Mouse (Mus musculus): Measurements from ENCODE around the gene Ppp4r2. TPM values are rescaled to one million over a fixed set of nuclear protein-coding genes. Genes with fewer than 3 reads are reported as not detected.

The Ppp4r2 gene
- polyA plus RNA-seq, 1 experiment from 2014 or later, result 33.9 TPM

DNA sequence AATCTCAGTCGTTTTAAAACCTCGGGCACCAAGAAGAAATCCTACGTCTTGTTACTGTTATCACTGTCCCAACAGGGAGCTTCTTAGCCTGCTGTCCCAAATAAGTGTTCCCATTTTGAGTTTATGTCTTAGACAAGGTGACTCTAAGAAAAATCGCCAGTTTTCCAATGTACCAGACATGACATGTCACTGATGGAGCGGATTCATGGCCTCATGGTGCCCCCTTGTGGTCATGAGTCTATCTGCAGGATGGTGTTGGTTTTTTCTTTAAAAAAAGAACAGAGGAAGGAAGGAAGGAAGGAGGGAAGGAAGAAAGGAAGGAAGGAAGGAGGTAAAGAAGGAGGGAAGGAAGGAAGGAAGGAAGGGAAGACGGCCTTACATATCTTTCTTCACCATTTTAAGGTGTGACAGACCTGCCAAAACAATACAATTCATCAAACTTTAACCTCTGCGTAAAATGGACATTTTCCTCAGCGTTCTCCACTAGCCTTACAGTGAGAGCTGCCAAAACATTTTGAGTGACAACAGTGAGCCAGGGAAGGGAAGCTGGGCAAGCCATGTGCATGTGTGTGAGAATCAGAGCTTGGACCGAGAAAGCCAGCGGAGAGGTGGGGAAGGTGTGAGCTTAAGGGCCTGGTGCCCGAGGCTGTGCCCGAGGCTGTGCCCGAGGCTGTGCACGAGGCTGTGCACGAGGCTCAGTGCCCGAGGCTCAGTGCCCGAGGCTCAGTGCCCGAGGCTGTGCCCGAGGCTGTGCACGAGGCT is 42.6 kb downstream of the Ppp4r2 start:
- DNase-seq (peak; percentile 89), ATAC-seq (ENCODE audit: insufficient read depth) (no peak)
- Histone ChIP-seq H3K9me3 (ENCODE audit: low read depth, low read length) (no peaks in the 10 kb centered on the region), H3K9ac (no peak overlapping the region), H3K4me1 (ENCODE audit: insufficient read depth) (no peaks in the 10 kb centered on the region), H3K36me3 (ENCODE audit: insufficient read depth) (no peaks in the 10 kb centered on the region), H3K4me2 (no peak overlapping the region), H3K27ac (ENCODE audit: low read depth) (no peak overlapping the region), H3K27me3 (ENCODE audit: insufficient read depth, low read length) (no peaks in the 10 kb centered on the region), H3K4me3 (ENCODE audit: low read depth, low read length) (no peak overlapping the region)
- TF ChIP-seq CTCF (IDR thresholded peaks at IDR 0.05; ENCODE audit: low read depth), result peak; percentile 94
- WGBS, result 62% methylated on average over 20 of the region's 20 CpGs

DNA sequence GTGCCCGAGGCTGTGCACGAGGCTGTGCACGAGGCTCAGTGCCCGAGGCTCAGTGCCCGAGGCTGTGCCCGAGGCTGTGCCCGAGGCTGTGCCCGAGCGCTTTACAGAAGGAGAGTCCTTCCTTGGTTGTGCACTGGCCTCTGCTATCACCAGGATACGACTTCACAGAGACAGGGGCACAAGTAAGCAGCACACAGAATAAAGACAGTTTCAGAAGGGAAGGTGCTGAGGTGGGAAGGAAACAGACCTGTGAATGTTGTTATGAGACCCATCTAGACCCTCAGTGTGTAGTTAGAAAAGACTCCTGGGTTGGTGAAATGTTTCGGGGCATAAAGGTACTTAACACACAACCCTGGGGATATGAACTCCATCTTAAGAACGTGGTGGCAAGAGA is 43.2 kb downstream of the Ppp4r2 start:
- Histone ChIP-seq H3K4me2 (no peak overlapping the region), H3K36me3 (ENCODE audit: insufficient read depth) (no peaks in the 10 kb centered on the region), H3K9ac (no peak overlapping the region), H3K4me1 (ENCODE audit: insufficient read depth) (no peaks in the 10 kb centered on the region), H3K9me3 (ENCODE audit: low read depth, low read length) (no peaks in the 10 kb centered on the region), H3K27ac (ENCODE audit: low read depth) (no peak overlapping the region), H3K4me3 (ENCODE audit: low read depth, low read length) (no peak overlapping the region), H3K27me3 (ENCODE audit: insufficient read depth, low read length) (no peaks in the 10 kb centered on the region)
- DNase-seq (no peak), ATAC-seq (ENCODE audit: insufficient read depth) (no peak)
- no peak for TF ChIP-seq CTCF (IDR thresholded peaks at IDR 0.05; ENCODE audit: low read depth)
- 82% methylated on average over 12 of the region's 12 CpGs for WGBS

DNA sequence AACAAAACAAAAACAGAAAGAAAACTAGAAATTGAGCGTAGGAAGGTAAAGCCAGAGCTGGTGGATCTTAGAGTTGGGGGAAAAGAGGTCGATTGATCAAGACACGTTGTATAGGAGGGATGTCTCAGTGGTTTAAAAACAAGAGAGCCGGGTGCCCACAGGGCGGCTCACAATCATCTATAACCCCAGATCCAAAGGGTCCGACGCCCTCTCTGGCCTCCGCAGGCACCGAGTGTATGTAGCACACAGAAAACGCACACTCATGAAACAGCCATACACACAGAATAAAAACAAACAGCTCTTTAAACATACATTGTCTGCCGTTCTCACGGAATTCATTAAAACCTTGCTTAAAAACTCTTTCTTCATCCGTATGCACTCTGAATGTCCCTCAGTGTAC is 45.1 kb downstream of the Ppp4r2 start:
- H3K9me3 ChIP-seq (ENCODE audit: low read depth, low read length), result no peaks in the 10 kb centered on the region
- H3K4me1 ChIP-seq (ENCODE audit: insufficient read depth), result no peaks in the 10 kb centered on the region
- DNase-seq, result no peak
- no peak overlapping the region for H3K4me3 ChIP-seq (ENCODE audit: low read depth, low read length)
- H3K36me3 ChIP-seq (ENCODE audit: insufficient read depth), result no peaks in the 10 kb centered on the region
- no peak overlapping the region for H3K9ac ChIP-seq
- H3K4me2 ChIP-seq, result no peak overlapping the region
- H3K27ac ChIP-seq (ENCODE audit: low read depth), result no peak overlapping the region
- H3K27me3 ChIP-seq (ENCODE audit: insufficient read depth, low read length), result no peaks in the 10 kb centered on the region
- TF ChIP-seq CTCF (IDR thresholded peaks at IDR 0.05; ENCODE audit: low read depth), result no peak
- 71% methylated on average over 13 of the region's 13 CpGs for WGBS
- no peak for ATAC-seq (ENCODE audit: insufficient read depth)

DNA sequence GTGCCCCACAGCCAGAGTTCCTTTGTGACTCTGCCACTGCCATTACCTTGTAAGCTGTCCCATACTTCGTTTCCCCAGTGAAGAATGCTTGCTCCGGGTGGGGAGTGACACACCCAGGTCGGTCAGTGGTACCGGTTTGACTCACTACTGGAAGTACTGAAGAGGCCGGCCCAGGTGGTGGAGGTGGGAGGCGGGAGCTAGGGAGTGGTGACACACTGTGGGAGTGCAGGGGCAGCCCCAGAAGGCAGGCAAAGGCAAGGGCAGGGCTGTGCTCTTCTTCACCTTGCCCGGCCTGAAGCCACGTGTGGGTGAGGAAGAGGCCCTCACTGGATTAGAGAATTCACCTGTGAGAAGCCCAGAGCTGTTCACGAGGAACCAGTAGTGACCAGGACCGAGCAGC is 46.2 kb downstream of the Ppp4r2 start:
- no peak for TF ChIP-seq CTCF (IDR thresholded peaks at IDR 0.05; ENCODE audit: low read depth)
- Histone ChIP-seq H3K36me3 (ENCODE audit: insufficient read depth) (no peaks in the 10 kb centered on the region), H3K27ac (ENCODE audit: low read depth) (no peak overlapping the region), H3K4me2 (no peak overlapping the region), H3K27me3 (ENCODE audit: insufficient read depth, low read length) (no peaks in the 10 kb centered on the region), H3K4me1 (ENCODE audit: insufficient read depth) (no peaks in the 10 kb centered on the region), H3K9me3 (ENCODE audit: low read depth, low read length) (no peaks in the 10 kb centered on the region), H3K9ac (no peak overlapping the region), H3K4me3 (ENCODE audit: low read depth, low read length) (no peak overlapping the region)
- ATAC-seq (ENCODE audit: insufficient read depth) (no peak), DNase-seq (no peak)
- 34% methylated on average over 10 of the region's 10 CpGs for WGBS

DNA sequence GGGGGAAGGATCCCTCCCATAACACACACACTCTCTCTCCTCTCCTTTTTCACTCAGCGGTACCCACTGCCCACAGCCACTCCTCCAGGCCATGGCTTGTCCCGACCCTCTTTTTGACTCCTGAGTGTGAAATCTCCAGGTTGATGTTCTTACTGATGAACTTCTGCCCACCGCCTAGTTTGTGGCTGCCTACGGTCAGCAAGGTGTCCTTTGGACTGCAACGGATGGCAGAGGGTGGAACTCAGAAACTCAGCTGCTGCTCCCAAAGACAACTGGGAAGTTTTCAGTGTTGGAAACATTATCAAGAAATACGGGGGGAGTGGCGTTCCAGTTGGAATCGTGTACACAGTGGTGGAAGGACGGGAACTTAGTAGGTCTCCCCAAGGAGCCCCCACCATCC is 48.2 kb downstream of the Ppp4r2 start:
- Histone ChIP-seq H3K4me1 (ENCODE audit: insufficient read depth) (no peaks in the 10 kb centered on the region), H3K9me3 (ENCODE audit: low read depth, low read length) (no peaks in the 10 kb centered on the region), H3K9ac (no peak overlapping the region), H3K4me3 (ENCODE audit: low read depth, low read length) (no peak overlapping the region), H3K36me3 (ENCODE audit: insufficient read depth) (no peaks in the 10 kb centered on the region), H3K4me2 (no peak overlapping the region), H3K27ac (ENCODE audit: low read depth) (no peak overlapping the region), H3K27me3 (ENCODE audit: insufficient read depth, low read length) (no peaks in the 10 kb centered on the region)
- WGBS, result 74% methylated on average over 9 of the region's 9 CpGs
- no peak for TF ChIP-seq CTCF (IDR thresholded peaks at IDR 0.05; ENCODE audit: low read depth)
- ATAC-seq (ENCODE audit: insufficient read depth) (no peak), DNase-seq (no peak)

DNA sequence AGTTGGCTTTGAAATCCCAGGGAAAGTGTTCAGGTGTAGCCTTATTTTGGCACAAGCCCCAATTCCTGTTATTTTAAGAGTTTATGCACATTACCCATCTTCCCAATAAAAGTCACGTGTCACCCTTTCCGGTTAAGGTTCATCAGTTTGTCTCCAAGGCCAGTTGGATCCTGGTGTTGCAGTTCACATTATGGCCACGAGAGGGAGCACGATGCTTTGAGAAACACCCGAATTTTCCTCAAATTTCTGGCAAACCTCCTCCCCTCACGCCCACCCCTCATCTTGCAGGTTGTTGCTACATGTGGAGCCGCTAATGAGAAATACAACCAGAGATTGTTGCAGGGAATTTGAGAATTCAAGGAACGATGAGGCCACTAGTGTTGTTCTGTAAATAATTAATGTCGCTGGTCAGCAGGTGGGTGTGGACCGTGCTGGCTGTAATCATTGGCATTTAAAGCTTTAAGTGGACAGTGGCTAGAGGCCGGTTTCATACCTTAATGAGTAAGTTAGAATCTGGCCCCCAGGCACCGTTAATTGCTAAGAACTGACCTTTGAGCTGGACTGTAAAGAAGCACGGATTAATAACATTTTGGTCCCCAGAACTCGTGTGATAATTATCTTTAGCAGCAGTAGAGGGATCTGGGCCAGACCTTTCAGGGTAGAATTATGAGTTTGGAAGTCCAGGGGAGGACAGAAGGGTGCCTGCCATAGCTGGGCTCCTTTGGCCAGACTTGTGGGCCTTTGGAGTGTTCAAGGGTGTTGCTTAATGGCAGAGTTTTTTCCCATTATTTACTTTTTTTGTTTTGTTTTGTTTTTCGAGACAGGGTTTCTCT is 49.2 kb downstream of the Ppp4r2 start:
- WGBS, result 20% methylated on average over 15 of the region's 15 CpGs
- DNase-seq (peak; percentile 92), ATAC-seq (ENCODE audit: insufficient read depth) (no peak; the same call in 1 of the 2 replicates)
- Histone ChIP-seq H3K36me3 (ENCODE audit: insufficient read depth) (no peaks in the 10 kb centered on the region), H3K4me3 (ENCODE audit: low read depth, low read length) (no peak overlapping the region), H3K27me3 (ENCODE audit: insufficient read depth, low read length) (no peaks in the 10 kb centered on the region), H3K4me2 (peak overlapping the region; percentile 34), H3K27ac (ENCODE audit: low read depth) (no peak overlapping the region), H3K4me1 (ENCODE audit: insufficient read depth) (no peaks in the 10 kb centered on the region), H3K9ac (no peak overlapping the region), H3K9me3 (ENCODE audit: low read depth, low read length) (no peaks in the 10 kb centered on the region)
- peak; percentile 98 for TF ChIP-seq CTCF (IDR thresholded peaks at IDR 0.05; ENCODE audit: low read depth)

DNA sequence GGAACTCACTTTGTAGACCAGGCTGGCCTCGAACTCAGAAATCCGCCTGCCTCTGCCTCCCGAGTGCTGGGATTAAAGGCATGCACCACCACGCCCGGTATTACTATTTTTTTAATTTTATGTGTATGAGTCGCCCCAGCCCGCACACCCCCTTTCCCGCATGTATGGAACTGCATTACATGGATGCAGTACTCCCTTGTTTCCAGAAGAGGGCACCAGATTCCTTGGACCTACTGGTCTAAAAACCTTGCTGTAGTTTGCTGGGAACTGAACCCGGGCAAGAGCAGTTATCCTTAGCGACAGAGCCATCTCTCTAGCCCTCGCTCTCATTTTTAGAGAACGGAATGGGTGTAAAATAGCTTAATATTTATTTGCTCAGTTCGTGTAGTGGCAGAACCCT is 49.8 kb downstream of the Ppp4r2 start:
- Histone ChIP-seq H3K4me2 (no peak overlapping the region), H3K27me3 (ENCODE audit: insufficient read depth, low read length) (no peaks in the 10 kb centered on the region), H3K9me3 (ENCODE audit: low read depth, low read length) (no peaks in the 10 kb centered on the region), H3K9ac (no peak overlapping the region), H3K4me1 (ENCODE audit: insufficient read depth) (no peaks in the 10 kb centered on the region), H3K4me3 (ENCODE audit: low read depth, low read length) (no peak overlapping the region), H3K36me3 (ENCODE audit: insufficient read depth) (no peaks in the 10 kb centered on the region), H3K27ac (ENCODE audit: low read depth) (no peak overlapping the region)
- TF ChIP-seq CTCF (IDR thresholded peaks at IDR 0.05; ENCODE audit: low read depth), result peak; percentile 70
- WGBS, result 53% methylated on average over 13 of the region's 13 CpGs
- DNase-seq, result peak; percentile 60
- no peak for ATAC-seq (ENCODE audit: insufficient read depth)

Data from lung, embryonic 14.5 days (tissue).